In genomic region chr12:104743687-104744086, GRCm38 (mm10) we compare ENCODE assay signal across 14 mouse cellular contexts. TPM values are rescaled to one million over a fixed set of nuclear protein-coding genes. Genes with fewer than 3 reads are reported as not detected.
A peak's percentile ranks its signal among the peaks of the same experiment; 100 is the strongest.
DNase-seq lines count a peak whose midpoint lies in the region; ATAC-seq lines count a peak whose summit lies in the region.
"Had no signal": no experiment of that assay in that cellular context is flagged by ENCODE, and none has a peak within 500 bp of the region (broad histone marks: within the 10 kb centered on the region; RNA-seq: fewer than 3 reads in every experiment).

No protein-coding gene starts in this region.

- H3K27me3 ChIP-seq in midbrain, embryonic 11.5 days (ENCODE audit: control insufficient read depth, insufficient read depth, low read length): no peaks in the 10 kb centered on the region
- no peaks in the 10 kb centered on the region for H3K27me3 ChIP-seq in midbrain, embryonic 10.5 days (ENCODE audit: low read depth, poor library complexity, severe bottlenecking)
- H3K27me3 ChIP-seq in hindbrain, embryonic 16.5 days (replicated peaks; ENCODE audit: control insufficient read depth, insufficient read depth, low read length): no peaks in the 10 kb centered on the region
- H3K27me3 ChIP-seq in neural tube, embryonic 13.5 days: no peaks in the 10 kb centered on the region
- H3K27me3 ChIP-seq: heart, embryonic 13.5 days; liver, embryonic 12.5 days; Patski had no signal

- H3K9me3 ChIP-seq in midbrain, embryonic 11.5 days (ENCODE audit: control insufficient read depth, low read length): no peaks in the 10 kb centered on the region
- no peaks in the 10 kb centered on the region for H3K9me3 ChIP-seq in midbrain, embryonic 10.5 days (replicated peaks)
- no peaks in the 10 kb centered on the region for H3K9me3 ChIP-seq in hindbrain, embryonic 16.5 days (ENCODE audit: control insufficient read depth, low read length)
- no peaks in the 10 kb centered on the region for H3K9me3 ChIP-seq in neural tube, embryonic 13.5 days
- H3K9me3 ChIP-seq: heart, embryonic 13.5 days; liver, embryonic 12.5 days had no signal

- peak; percentile 78; the same call in 1 of the 2 replicates for ATAC-seq in midbrain, embryonic 11.5 days (ENCODE audit: low FRiP score)
- peak; percentile 49; the same call in 1 of the 2 replicates for ATAC-seq in hindbrain, embryonic 16.5 days
- peak; percentile 79 for ATAC-seq in neural tube, embryonic 13.5 days (ENCODE audit: low read depth)
- ATAC-seq: inflammation-experienced regulatory T-cells, adult 6 months; liver, embryonic 12.5 days; Patski had no signal

- WGBS in midbrain, embryonic 11.5 days: 69% methylated on average over 4 of the region's 4 CpGs
- 74% methylated on average over 4 of the region's 4 CpGs for WGBS in midbrain, embryonic 10.5 days
- 46% methylated on average over 4 of the region's 4 CpGs for WGBS in hindbrain, embryonic 16.5 days
- 54% methylated on average over 4 of the region's 4 CpGs for WGBS in neural tube, embryonic 13.5 days

- no peak overlapping the region for H3K4me3 ChIP-seq in midbrain, embryonic 11.5 days (ENCODE audit: low read depth, low read length)
- H3K4me3 ChIP-seq in midbrain, embryonic 10.5 days: no peak overlapping the region
- H3K4me3 ChIP-seq in hindbrain, embryonic 16.5 days (ENCODE audit: low read length): no peak overlapping the region
- no peak overlapping the region for H3K4me3 ChIP-seq in neural tube, embryonic 13.5 days
- H3K4me3 ChIP-seq: heart, embryonic 13.5 days; liver, embryonic 12.5 days had no signal

- no peak overlapping the region for H3K4me2 ChIP-seq in midbrain, embryonic 11.5 days
- H3K4me2 ChIP-seq in hindbrain, embryonic 16.5 days (ENCODE audit: low read length): no peak overlapping the region
- no peak overlapping the region for H3K4me2 ChIP-seq in neural tube, embryonic 13.5 days
- H3K4me2 ChIP-seq: heart, embryonic 13.5 days; liver, embryonic 12.5 days had no signal

- no peak overlapping the region for H3K27ac ChIP-seq in midbrain, embryonic 11.5 days (ENCODE audit: low read depth, low read length)
- no peak overlapping the region for H3K27ac ChIP-seq in midbrain, embryonic 10.5 days (replicated peaks)
- H3K27ac ChIP-seq in hindbrain, embryonic 16.5 days (ENCODE audit: low read depth, low read length): no peak overlapping the region
- H3K27ac ChIP-seq in neural tube, embryonic 13.5 days (replicated peaks): no peak overlapping the region
- H3K27ac ChIP-seq: heart, embryonic 13.5 days; liver, embryonic 12.5 days had no signal

- no peaks in the 10 kb centered on the region for H3K36me3 ChIP-seq in midbrain, embryonic 11.5 days (ENCODE audit: control insufficient read depth, insufficient read depth, low read length)
- peaks cover 21% of the 10 kb centered on the region for H3K36me3 ChIP-seq in midbrain, embryonic 10.5 days
- no peaks in the 10 kb centered on the region; the same call in 1 of the 2 replicates for H3K36me3 ChIP-seq in hindbrain, embryonic 16.5 days (ENCODE audit: control insufficient read depth, insufficient read depth, low read length)
- H3K36me3 ChIP-seq in neural tube, embryonic 13.5 days: 0 out of 2 replicates have a peak, but pooled peaks cover under 1% of the 10 kb centered on the region

- DNase-seq in embryo, embryonic 11 days: peak; percentile 25
- DNase-seq in embryo, embryonic 10.5 days (ENCODE audit: low spot score): no peak
- no peak for DNase-seq in midbrain, embryonic 11.5 days (ENCODE audit: low spot score, missing footprints)
- no peak for DNase-seq in midbrain, embryonic 10.5 days (ENCODE audit: low spot score)
- no peak for DNase-seq in left cerebral cortex, adult 8-10 months (ENCODE audit: low spot score in 2 of 2)
- no peak for DNase-seq in cerebellum, postnatal 4 days (ENCODE audit: low spot score in 2 of 2)
- DNase-seq: cerebellum, adult 11-12 months; gastrocnemius, postnatal 10 days had no signal

- H3K4me1 ChIP-seq in midbrain, embryonic 11.5 days (ENCODE audit: control insufficient read depth, insufficient read depth, low read length): peaks cover 15% of the 10 kb centered on the region
- H3K4me1 ChIP-seq in midbrain, embryonic 10.5 days: peaks cover 68% of the 10 kb centered on the region
- peaks cover 20% of the 10 kb centered on the region for H3K4me1 ChIP-seq in hindbrain, embryonic 16.5 days (ENCODE audit: control insufficient read depth, insufficient read depth, low read depth, low read length)
- H3K4me1 ChIP-seq in neural tube, embryonic 13.5 days (replicated peaks): peaks cover 68% of the 10 kb centered on the region

- no peak overlapping the region for H3K9ac ChIP-seq in midbrain, embryonic 11.5 days (ENCODE audit: low read length)
- H3K9ac ChIP-seq in hindbrain, embryonic 16.5 days (ENCODE audit: low read depth, low read length): no peak overlapping the region
- H3K9ac ChIP-seq in neural tube, embryonic 13.5 days: no peak overlapping the region
- H3K9ac ChIP-seq: heart, embryonic 13.5 days; liver, embryonic 12.5 days had no signal

RNA-seq across cellular contexts. Expression of gene Dicer1, which starts 8.1 kb away (rescaled TPM):
- 25.5 and 26.4 TPM in 2 replicates for polyA plus RNA-seq in midbrain, embryonic 11.5 days (2014; fragmentation: Nextera tagmentation; extraction: Ambion mirVana)
- polyA plus RNA-seq in midbrain, embryonic 10.5 days (2016; fragmentation: Nextera tagmentation; extraction: Ambion mirVana): 38.9 and 39.1 TPM in 2 replicates
- 23.0 and 30.1 TPM in 2 replicates for polyA plus RNA-seq in hindbrain, embryonic 16.5 days (2015; fragmentation: Nextera tagmentation; extraction: Ambion mirVana)
- polyA plus RNA-seq in neural tube, embryonic 13.5 days (2015; fragmentation: Nextera tagmentation; extraction: Ambion mirVana): 48.2 and 53.0 TPM in 2 replicates
- total RNA-seq in left cerebral cortex, adult 8-10 months (2022): 10 to 100 TPM; 39.3 to 42.8 (median 40.4) TPM
